Comparison of ENCODE assay signal across 16 mouse cellular contexts in genomic region chr4:86847246-86847645, GRCm38 (mm10).
"Had no signal": no experiment of that assay in that cellular context is flagged by ENCODE, and none has a peak within 500 bp of the region (broad histone marks: within the 10 kb centered on the region; RNA-seq: fewer than 3 reads in every experiment).

No protein-coding gene starts in this region.

- H3K27me3 ChIP-seq: kidney, embryonic 15.5 days; limb, embryonic 12.5 days; limb, embryonic 15.5 days; liver, embryonic 13.5 days; midbrain, embryonic 13.5 days had no signal

- H3K4me3 ChIP-seq: kidney, embryonic 15.5 days; limb, embryonic 12.5 days; limb, embryonic 15.5 days; liver, embryonic 13.5 days; midbrain, embryonic 13.5 days had no signal

- H3K4me1 ChIP-seq: kidney, embryonic 15.5 days; limb, embryonic 12.5 days; limb, embryonic 15.5 days; midbrain, embryonic 13.5 days had no signal

- DNase-seq: kidney, adult 11 months; kidney, adult 8-10 months; kidney, postnatal 10 days; kidney, postnatal 36 days; left cerebral cortex, postnatal 4 days; liver, embryonic 13.5 days; lung, adult 2 months; lung, postnatal 10 days; right cerebral cortex, postnatal 4 days; thymus, postnatal 25 days had no signal

- ATAC-seq: hindbrain, embryonic 16.5 days; midbrain, embryonic 13.5 days had no signal

- H3K27ac ChIP-seq: kidney, embryonic 15.5 days; limb, embryonic 12.5 days; limb, embryonic 15.5 days; liver, embryonic 13.5 days; macrophage; midbrain, embryonic 13.5 days had no signal

- H3K9ac ChIP-seq: kidney, embryonic 15.5 days; limb, embryonic 12.5 days; limb, embryonic 15.5 days; liver, embryonic 13.5 days; midbrain, embryonic 13.5 days had no signal

- H3K4me2 ChIP-seq: kidney, embryonic 15.5 days; limb, embryonic 12.5 days; limb, embryonic 15.5 days; liver, embryonic 13.5 days; midbrain, embryonic 13.5 days had no signal

- H3K9me3 ChIP-seq: kidney, embryonic 15.5 days; limb, embryonic 12.5 days; limb, embryonic 15.5 days; liver, embryonic 13.5 days; midbrain, embryonic 13.5 days had no signal
